Mouse (Mus musculus) kidney, postnatal 10 days (tissue): ENCODE measurements around the gene Abhd14b.
A peak's percentile ranks its signal among the peaks of the same experiment; 100 is the strongest.
"Not testable (repeated sequence)": the region's sequence is repeated elsewhere in the genome, so short reads cannot be mapped to it uniquely, and the experiment has no call there.

ENCODE experiments used
- DNase-seq: peaks from one replicate; pipeline ENCODE4 v3.0.0; 2021; ENCODE audit warnings: mixed read lengths

The Abhd14b gene

GRCm38 (mm10) chr9:106476924-106477484 lies 29.7 kb downstream of the Abhd14b start, which contains the start of gene Parp3:
Parp3 (minus strand) TSS chr9:106476949.
- peak; percentile 99 for DNase-seq

GRCm38 (mm10) chr9:106477649-106478048 lies 30.4 kb downstream of the Abhd14b start:
- DNase-seq, result peak; percentile 7

- DNase-seq, result peak; percentile 3
Measured at GRCm38 (mm10) chr9:106478101-106478500, 30.8 kb downstream of the Abhd14b start.

GRCm38 (mm10) chr9:106480541-106480940 lies 33.3 kb downstream of the Abhd14b start:
- DNase-seq, result peak; percentile 3

- DNase-seq, result no peak
Measured at GRCm38 (mm10) chr9:106481075-106481474, 33.8 kb downstream of the Abhd14b start.

GRCm38 (mm10) chr9:106481676-106482075 lies 34.4 kb downstream of the Abhd14b start:
- peak; percentile 7 for DNase-seq

- no peak for DNase-seq
Measured at GRCm38 (mm10) chr9:106482578-106483115, 35.4 kb downstream of the Abhd14b start.

- DNase-seq, result no peak
Measured at GRCm38 (mm10) chr9:106483136-106483535, 35.9 kb downstream of the Abhd14b start.

GRCm38 (mm10) chr9:106483606-106484005 lies 36.3 kb downstream of the Abhd14b start:
- DNase-seq, result peak; percentile 7

GRCm38 (mm10) chr9:106485076-106485475 lies 37.8 kb downstream of the Abhd14b start:
- DNase-seq, result no peak

GRCm38 (mm10) chr9:106487602-106488001 lies 40.3 kb downstream of the Abhd14b start:
- not testable (repeated sequence) for DNase-seq

- no peak for DNase-seq
Measured at GRCm38 (mm10) chr9:106499667-106500066, 52.4 kb downstream of the Abhd14b start, which contains the start of gene Iqcf1. Iqcf1 (plus strand) TSS chr9:106499967.

- no peak for DNase-seq
Measured at GRCm38 (mm10) chr9:106501846-106502245, 54.6 kb downstream of the Abhd14b start.
